Mouse (Mus musculus) adrenal gland, postnatal 10 days (tissue): ENCODE data around the gene Eif4h. TPM values are rescaled to one million over a fixed set of nuclear protein-coding genes. Genes with fewer than 3 reads are reported as not detected.
"Not testable (repeated sequence)": the region's sequence is repeated elsewhere in the genome, so short reads cannot be mapped to it uniquely, and the experiment has no call there.

Experiments used
- DNase-seq: peaks from one replicate; pipeline ENCODE4 v3.0.0; 2021; ENCODE audit warnings: mixed read lengths
- total RNA-seq, 2 experiments: library from RNA; stranded (reverse); gene quantifications; 2 replicates each; pipeline ENCODE4 v1.2.3; 2021

The Eif4h gene
- total RNA-seq, 2 experiments from 2014 or later, result 270 to 283 TPM

DNA sequence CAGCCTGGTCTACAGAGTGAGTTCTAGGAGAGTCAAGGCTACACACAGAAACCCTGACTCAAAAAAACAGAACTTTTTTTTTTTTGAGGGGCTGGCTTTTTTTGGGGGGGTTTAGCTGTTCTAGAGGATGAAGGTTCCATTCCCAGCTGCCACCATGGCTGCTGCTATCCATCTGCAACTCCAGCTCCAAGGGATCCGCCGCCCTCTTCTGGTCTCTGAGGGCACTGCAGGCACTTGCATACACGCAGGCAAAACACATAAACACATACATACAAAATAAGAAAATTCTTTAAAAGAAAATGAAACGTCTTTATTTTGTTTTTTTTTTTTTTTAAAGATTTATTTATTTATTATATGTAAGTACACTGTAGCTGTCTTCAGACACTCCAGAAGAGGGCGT, 11.6 kb upstream of the Eif4h start:
- peak; percentile 69 for DNase-seq

DNA sequence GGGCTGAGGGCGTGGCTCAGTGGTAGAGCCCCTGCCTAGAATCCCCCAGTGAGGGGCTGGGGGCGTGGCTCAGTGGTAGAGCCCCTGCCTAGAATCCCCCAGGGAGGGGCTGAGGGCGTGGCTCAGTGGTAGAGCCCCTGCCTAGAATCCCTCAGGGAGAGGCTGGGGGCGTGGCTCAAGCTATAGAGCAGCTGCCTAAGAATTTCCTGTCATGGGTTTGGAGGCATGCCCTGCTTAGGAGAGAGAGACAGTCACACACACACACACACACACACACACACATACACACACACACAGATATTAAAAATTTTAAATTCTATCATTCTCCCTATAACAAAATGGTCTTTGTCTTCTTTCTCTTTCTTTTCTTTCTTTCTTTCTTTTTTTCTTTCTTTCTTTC, 9.7 kb upstream of the Eif4h start:
- DNase-seq, result not testable (repeated sequence)

DNA sequence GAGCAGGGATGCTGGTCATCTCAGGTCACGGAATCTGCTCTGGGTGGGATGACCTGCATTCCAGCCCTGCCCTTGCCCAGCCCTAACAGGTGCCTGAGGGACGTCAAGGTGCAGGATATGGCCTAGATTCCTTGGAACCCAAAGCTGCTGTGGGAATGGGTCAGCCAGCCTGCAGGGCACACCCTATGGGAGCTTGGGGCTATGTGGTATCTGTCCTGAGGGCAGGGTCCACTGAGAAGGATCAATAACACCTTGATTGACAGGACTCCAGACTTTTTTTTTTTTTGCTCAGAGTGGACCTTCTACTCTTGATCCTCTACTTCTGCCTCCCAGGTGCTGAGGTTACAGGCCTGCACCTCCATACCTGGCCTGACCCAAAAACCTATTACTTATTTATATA, 8.1 kb upstream of the Eif4h start:
- no peak for DNase-seq

DNA sequence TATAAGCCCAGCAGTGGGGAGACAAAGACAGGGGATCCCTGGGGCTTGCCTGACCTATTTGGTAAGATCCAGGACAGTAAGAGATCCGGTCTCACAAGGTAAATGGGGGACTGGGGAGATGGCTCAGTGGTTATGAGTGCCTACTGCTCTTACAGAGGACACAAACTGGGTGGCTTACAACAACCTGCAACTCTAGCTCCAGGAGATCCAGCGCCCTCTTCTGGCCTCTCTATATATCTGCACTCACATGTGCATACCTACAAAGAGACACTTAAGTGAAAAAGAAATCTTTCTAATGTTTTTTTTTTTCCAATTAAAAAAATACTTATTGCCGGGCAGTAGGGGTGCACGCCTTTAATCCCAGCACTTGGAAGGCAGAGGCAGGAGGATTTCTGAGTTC, 7.2 kb upstream of the Eif4h start:
- no peak for DNase-seq

DNA sequence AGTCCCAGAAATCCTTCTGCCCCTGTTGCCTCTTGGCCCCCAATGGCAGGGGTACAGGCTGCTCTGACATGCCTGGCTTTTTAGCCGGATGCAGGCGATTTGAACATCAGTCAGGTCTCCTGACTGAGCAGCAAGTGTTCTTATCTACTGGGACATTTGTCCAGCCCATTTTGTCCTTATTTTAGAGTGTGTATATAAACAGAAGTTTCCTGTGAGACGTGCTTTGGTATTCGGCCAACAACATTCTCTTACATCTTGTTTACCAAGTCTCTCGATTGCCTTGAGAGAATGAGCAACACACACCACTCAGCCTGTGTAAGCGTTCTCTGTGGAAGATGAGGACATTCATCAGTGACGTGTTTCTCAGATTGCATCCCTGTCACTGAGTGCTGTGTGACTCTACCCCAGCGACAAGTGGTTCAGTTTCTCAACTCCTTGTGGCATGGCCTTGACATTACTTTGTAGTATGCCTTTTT, 5.4 kb upstream of the Eif4h start:
- peak; percentile 56 for DNase-seq

DNA sequence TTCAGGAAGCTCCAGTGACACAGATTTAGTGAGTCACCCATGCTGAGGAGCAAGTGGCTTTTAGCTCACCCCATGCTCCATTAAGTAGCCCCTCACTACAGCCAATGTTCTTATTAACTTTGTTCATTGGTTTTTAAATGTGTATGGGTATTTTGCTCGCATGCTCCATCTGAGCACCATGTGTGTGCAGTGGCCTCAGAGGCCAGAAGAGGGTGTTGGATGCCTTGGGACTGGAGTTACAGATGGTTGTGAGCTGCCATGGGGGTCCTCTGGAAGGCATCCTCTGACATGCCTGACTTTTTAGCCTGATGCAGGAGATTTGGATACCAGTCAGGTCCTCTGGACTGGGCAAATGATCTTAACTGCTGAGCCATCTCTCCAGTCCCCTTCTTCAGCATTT, 4.8 kb upstream of the Eif4h start:
- DNase-seq, result no peak

DNA sequence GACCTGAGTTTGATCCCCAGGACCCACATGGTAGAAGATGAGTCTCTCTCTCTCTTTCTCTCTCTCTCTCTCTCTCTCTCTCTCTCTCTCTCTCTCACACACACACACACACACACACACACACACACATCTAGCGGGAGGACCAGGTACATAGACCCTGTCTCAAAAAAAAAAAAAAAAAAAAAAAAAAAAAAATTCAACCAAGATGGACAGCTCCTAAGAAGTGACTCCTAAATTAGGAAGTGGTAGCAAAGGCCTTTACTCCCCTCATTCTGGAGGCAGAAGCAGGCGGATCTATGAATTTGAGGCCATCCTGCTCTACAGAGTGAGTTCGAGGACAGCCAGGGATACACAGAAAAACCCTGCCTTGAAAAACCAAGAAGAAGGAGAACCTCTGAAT, 1.1 kb upstream of the Eif4h start:
- DNase-seq, result no peak

DNA sequence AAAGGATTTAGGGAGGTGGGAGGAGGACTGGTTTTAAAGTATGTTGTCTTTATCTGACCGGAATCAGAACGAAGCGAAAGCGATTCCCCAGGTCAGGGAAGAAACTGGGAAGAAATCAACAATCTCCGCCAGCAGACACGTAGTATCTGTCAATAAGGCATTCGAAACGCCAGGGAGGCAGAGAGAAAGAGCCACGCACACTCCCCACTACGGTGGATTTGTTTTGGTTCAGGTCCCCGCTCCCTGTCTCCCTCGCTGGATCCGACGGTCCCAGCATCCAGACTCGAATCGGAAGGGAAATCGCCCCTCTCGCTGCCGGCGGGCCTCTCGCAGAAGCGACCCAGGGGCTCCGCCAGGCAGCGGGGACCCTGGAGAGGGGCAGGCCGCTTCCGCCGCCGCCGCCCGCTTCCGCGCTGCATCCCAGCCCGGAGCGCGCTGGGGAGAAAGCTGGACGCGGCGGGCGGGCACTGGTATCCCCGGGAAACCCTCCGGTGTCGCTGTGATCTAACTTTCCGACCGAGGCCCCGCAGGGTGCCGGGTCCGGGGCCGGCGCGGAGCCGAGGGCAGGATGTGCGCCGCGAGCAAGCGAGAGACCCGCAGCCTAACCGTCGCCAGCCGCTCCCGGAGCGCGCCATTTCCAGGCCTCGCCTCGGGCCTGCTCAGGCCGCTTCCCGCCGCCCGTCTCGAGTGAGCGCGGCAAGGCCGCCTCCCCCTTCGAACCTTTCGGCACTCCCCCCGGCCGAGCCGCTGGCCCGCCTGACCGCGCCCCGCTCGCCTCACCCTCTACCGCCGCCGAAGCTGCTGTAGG, 625 bp downstream of the Eif4h start:
- DNase-seq, result no peak

DNA sequence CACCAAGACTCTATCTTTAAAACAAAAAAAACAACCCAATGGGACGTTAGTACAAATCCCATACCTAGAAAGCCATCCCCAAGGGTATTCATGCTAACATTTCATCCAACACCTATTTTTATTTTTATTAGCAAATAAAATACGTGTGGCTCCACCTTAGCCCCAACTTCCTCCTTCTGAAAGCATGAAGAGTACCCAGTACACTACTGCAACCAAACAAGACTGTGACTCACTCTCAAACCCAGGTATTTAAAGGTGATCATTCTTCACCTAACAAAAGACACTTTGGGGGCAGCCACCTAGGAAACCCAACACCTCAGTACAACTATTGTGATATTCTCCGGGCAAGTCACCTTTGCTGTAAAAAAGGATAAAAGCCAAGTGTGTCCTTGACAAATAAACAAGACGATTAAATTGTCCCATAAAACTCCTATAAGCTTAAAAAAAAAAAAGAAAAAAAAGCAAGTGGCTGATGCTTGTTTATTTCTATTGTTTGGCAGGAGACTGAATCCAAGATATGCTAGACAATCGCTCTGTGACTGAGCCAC, 1.4 kb downstream of the Eif4h start:
- no peak for DNase-seq

DNA sequence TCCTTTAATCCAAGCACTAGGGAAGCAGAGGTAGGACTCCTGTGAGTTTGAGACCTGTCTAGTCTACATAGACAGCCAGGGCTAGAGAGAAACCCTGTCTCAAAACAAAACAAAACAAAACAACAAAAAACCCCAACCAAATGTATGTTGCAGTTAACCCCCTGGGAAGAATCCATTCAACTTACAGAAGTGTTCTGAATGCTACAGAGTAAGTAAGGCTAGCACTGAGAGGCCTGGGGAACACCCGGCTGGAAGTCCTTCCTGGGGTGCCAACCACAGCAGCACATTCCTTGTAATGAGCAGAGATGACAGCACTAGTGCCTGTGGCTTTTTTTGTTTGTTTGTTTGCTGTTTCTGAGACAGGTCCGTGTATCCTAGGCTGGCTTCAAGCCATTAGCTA, 6.4 kb downstream of the Eif4h start:
- no peak for DNase-seq

DNA sequence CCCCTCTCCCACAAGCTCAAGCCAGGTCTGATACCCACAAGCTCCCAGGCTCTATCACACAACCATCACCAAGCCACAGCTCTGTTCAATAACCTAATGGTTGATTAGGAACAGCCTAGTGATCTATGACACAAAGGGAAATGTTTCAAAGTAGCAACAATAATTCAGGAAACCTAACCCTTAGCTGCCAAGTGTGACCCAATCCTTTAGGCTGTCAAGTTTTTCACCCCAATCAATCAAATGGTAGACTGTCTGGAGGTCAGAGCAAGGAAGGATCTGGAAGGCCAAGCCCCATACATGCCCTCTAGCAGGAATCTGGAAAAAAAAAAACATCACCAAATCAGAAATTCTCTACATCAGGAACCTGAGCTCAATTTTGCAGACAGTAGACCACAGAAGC, 8.5 kb downstream of the Eif4h start:
- no peak for DNase-seq

DNA sequence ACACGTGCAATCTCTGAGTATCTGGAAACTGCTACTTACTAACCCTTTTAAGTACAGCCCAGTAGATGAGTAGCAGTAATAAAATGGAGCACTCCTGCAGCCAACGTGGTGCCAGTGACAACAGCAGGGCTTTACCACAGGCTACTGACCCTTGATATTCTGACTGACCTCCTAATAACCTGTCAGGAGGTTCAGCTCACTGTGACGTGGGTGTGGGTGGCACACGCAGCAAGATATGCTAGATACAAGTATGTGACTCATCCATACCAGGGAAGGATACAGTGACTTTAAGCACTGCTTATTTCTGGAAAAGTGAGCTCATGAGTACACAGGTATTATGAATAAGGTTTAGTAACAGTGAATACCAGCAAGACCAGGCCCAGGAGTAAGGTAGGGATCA, 9.8 kb downstream of the Eif4h start:
- DNase-seq, result no peak

DNA sequence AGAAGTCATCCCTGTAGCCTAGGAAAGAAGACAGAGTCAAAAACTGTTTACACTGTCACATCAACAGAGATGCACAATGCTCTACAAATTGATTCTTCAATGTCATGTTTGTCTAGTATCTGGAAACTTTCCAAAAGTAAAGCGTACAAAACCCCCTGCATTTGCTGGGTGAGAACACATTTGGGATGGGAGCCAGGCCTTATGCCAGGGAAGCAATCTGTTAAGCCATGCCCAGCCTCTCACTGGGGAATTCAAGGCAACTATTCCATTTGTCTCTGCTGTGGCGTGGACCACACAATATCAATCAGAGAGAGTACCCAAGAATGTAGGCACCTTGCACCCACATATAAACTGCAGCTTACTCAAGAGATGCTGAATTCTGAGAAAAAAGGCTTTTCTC, 17.2 kb downstream of the Eif4h start:
- DNase-seq, result no peak

DNA sequence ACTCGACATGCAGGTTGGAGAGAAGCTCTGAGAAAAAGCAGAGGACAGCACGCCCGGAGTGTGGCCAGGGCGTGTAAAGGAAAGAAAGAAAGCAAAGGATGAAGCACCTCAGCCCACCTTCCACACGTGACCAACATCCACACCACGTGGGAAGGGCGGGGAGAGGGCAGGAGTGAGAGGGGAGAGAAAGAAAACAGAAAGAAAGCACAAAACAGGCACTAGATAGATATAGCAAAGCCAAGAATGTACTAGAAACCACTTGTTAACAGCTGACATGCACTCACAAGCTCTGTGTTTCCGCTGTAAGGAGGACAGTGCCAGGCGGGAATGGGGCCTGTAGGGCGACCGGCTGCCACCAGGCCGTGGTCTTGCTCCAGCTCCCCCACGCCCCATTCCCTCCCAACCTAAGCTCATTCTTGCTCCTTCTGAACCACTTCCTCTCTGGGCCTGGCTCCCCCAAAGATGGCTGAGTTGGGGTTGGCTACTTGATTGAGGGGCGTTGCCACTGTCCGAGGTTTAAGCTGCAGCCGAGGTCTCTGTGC, 18.1 kb downstream of the Eif4h start:
- no peak for DNase-seq

DNA sequence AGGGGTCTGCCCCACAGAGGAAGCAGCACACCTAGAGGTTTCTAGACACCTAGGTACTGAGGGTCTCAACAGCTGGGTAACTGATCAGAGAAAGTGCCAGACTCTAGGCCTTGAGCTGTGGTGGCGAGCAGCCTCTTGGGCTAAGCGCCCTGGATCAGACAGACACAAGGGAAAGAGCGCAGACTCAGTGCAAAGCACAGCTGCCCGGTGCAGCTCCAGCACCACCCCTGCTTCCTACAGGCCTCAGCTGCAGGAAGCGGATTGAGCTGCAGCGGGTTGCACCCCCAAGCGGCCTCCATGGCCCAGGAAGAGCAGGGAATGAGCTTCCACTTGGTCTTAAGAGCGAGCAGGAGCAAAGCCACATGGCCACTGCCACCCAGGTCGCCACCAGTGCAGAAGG, 18.8 kb downstream of the Eif4h start:
- DNase-seq, result no peak

DNA sequence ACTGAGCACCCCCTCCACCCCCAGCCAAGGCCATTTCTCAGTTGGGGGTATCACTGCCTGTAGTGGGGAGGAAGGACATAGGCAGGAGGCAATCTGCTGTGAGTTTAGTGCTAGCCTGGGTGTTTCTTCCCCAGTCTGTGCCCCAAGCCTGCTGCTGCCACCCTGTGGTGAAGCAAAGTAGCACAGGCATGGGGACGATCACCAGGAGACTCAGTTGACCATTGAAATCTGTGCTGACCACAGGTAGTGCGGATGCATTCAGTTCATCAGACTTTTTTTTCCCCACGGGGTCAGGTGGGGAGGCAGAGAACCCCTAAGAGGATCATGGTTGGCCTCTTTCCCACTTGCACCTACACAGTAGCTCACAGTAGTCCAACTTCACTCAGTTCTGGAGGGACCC, 22.2 kb downstream of the Eif4h start:
- DNase-seq, result peak; percentile 85

DNA sequence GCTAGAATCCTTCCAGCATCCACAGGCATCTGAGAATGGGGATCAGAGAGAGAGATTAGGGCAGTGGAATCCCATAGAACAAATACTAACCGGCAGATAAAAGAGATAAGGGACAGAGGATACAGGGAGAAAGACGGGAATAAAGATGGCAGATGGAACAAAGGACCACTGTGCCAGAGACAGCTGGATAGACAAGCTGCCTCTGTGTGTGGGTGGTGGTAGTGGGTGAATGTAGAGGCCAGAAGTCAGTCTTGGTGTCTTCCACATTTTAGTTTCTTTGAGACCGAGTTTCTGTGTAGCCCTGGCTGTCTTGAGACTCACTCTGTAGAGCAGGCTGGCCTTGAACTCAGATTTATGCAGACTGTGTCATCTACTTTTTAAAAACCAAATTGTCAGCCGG, 23.5 kb downstream of the Eif4h start:
- DNase-seq, result no peak

DNA sequence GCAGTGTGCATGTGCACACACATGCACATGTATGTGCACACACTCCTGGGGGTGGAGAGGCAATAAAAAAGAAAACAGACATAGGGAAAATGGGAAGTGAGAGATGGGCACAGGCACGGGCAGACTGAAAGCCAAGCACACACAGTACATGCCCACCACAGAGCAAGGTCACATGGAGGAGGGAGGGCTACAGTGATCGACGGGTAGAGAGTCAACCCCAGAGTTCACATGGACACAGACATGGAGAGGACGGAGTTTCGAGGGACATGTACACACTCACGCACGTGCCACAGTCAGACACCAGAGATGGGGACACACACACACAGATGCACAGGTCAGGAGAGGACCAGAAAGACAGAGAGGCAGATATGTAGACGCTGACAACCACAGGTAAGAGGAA, 23.9 kb downstream of the Eif4h start:
- no peak for DNase-seq

DNA sequence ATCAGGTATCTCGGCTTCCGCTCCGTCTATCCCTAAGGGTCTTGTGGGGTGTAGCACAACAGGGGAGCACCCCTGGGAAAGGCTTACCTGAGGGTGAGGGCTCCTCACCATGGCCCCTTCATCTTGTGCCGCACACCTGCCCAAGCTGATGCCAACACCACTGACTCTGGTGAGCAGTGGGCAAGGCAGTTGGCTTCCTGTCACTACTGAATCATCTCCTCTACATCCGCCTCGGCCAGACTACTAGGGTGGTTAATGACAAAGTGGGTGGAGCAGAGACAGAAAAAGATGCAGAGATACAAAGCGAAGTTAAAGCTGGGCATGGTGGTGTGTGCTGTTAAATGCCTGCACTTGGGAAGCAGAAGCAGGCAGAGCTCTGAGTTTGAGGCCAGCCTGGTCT, 24.5 kb downstream of the Eif4h start, which contains the start of gene Lat2:
Gene Lat2 (minus strand): TSS at position 224 of the 400 bp plus-strand sequence.
- DNase-seq, result no peak

DNA sequence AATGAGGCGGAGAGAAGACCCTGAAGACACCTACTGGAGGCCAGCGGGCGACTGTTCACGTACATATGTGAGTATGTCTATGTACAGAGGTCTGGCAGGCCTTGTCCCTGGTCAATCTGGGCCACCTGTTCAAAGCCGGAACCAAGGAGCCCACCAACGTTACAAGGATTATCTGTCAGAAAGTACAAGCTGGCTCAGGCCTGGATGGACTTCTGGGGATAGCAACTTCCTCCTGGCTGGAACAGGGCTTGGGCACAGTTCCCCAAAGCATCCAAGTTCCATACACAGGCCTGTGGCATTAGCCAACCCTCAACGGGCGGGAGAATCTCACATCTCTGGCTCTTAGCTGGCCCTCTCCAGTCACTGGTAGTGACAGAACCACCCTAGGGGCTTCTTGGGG, 25.0 kb downstream of the Eif4h start:
- no peak for DNase-seq

DNA sequence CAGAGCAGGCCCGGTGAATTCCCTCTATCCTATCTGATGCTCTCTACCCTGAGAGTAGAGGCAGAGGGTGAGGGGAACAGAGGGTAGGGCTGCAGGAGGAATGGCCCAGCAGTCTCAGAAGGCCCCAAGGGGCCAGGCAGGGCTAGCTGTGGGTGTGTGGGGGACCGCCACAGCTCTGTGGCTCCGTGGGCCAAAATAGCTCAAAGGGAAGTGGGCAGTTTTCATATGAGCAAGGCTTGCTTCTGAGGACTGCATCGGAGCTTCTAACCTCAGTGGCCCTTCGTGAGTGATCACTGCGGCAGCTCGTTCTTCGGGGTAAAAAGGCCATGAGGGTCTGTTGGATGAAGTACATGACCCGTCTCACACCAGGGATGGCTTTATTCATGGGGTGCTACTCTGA, 25.6 kb downstream of the Eif4h start:
- DNase-seq, result no peak

DNA sequence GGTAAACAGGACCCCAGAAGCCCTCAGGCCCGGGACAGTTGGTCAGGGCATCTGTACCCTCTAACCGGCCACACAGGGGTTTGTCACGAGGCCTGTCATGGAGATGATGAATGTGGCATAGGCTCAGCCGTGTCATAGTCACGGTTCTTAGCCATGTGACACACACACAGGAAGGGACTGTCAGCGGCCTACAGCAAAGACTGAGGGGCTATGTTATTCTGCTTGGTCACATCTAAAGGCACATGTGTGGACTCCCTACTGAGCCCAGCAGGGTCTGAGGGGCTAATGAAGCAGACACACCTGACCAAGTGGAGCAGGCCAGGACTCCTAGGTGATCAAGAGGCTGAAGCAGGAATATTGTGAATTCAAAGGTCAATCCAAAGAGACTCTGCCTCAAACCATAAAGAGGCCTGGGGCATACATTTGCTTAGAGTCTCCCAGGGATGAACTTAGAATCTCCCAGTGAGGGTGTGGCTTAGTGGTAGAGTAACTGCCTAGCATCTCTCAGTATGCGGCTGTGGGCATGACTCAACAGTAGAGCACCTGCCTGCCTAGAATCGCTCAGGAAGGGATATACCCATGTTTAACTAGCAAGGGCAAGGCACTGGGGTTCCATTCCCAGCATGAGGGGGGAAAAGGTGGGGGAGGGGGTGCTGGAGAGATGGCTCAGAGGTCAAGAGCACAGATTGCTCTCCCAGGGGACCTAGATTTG, 27.3 kb downstream of the Eif4h start:
- DNase-seq, result no peak
